Comparison of ENCODE assay signal across 8 mouse cellular contexts in the genomic region with DNA sequence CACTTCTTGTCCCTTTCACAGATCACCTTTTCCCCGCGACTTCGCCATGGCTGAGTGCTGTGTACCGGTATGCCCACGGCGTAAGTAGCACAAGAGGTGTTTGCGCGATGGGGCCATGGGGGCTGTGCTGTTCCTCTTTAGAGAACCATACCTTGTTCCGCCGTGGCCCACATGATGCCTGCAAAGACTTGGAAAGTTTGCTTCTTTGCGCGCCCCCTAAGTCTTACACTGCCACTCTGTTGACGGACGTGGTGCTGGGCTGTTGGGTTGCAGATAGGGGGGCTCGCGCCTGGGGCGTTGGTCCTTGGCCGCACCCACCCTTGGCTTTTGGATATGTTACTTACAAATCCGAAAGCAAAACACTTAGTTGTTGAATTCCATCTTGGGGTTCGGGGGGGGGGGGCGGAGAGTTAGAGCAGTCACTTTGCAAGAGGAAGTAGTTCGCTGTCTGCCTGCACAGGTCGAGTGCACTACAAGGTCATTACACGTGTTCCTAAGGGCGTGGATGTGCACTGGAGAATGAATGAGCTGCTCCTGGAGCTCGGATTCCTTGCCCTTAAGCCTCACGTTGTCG. TPM values are rescaled to one million over a fixed set of nuclear protein-coding genes. Genes with fewer than 3 reads are reported as not detected.
DNase-seq lines count a peak whose midpoint lies in the region; ATAC-seq and TF ChIP-seq lines count a peak whose summit lies in the region.

No protein-coding gene starts in this region.

- H3K9me3 ChIP-seq in kidney, embryonic 16.5 days (ENCODE audit: low read length), result no peaks in the 10 kb centered on the region
- no peaks in the 10 kb centered on the region for H3K9me3 ChIP-seq in midbrain, embryonic 14.5 days (ENCODE audit: control insufficient read depth, low read length)

- peak in 1 of 2 experiments; percentile 39 for DNase-seq in spleen, adult 2 months (ENCODE audit: low read depth in 1 of 2, low spot score in 2 of 2)
- no peak for DNase-seq in spleen, adult 12 weeks (ENCODE audit: low spot score)
- no peak for DNase-seq in midbrain, embryonic 14.5 days
- no peak for DNase-seq in right cerebral cortex, postnatal 25 days
- no peak for DNase-seq in gastrocnemius, postnatal 14 days
- no peak for DNase-seq in embryo, embryonic 10 days (ENCODE audit: low spot score)

- peak overlapping the region; percentile 85 for H3K4me2 ChIP-seq in kidney, embryonic 16.5 days (replicated peaks; ENCODE audit: low read depth, low read length)
- peak overlapping the region; percentile 87 for H3K4me2 ChIP-seq in midbrain, embryonic 14.5 days (ENCODE audit: low read length)

- intact Hi-C loops in gastrocnemius, postnatal 14 days (cut with DNase I; ENCODE audit: low total_unique reads), result no loop called here

- H3K27ac ChIP-seq in spleen, adult 2 months (ENCODE audit: insufficient read depth, low read length), result peak overlapping the region; percentile 95
- H3K27ac ChIP-seq in kidney, embryonic 16.5 days (ENCODE audit: low read length), result peak overlapping the region; percentile 99
- peak overlapping the region; percentile 96 for H3K27ac ChIP-seq in midbrain, embryonic 14.5 days (replicated peaks; ENCODE audit: low read depth, low read length)

- WGBS in spleen, adult 2 months, result 1% methylated on average over 28 of the region's 28 CpGs
- under 1% methylated on average over 28 of the region's 28 CpGs for WGBS in kidney, embryonic 16.5 days
- under 1% methylated on average over 28 of the region's 28 CpGs for WGBS in midbrain, embryonic 14.5 days

- TF ChIP-seq POLR2A in spleen, adult 2 months (IDR thresholded peaks at IDR 0.05; ENCODE audit: low read depth, low read length), result no peak

- peaks cover 14% of the 10 kb centered on the region for H3K36me3 ChIP-seq in spleen, adult 2 months (ENCODE audit: control insufficient read depth, insufficient read depth, low read length)
- H3K36me3 ChIP-seq in kidney, embryonic 16.5 days (ENCODE audit: insufficient read depth, low read length), result peaks cover 17% of the 10 kb centered on the region
- peaks cover 19% of the 10 kb centered on the region for H3K36me3 ChIP-seq in midbrain, embryonic 14.5 days (ENCODE audit: control insufficient read depth, insufficient read depth, low read length)

- H3K9ac ChIP-seq in kidney, embryonic 16.5 days (replicated peaks; ENCODE audit: low read length), result peak overlapping the region; percentile 88
- H3K9ac ChIP-seq in midbrain, embryonic 14.5 days (replicated peaks; ENCODE audit: low read length), result peak overlapping the region; percentile 94

- no peak for TF ChIP-seq CTCF in spleen, adult 2 months (IDR thresholded peaks at IDR 0.05; ENCODE audit: extremely low read depth, insufficient read depth, insufficient read length, insufficient replicate concordance)

- H3K27me3 ChIP-seq in spleen, adult 2 months (ENCODE audit: control insufficient read depth, insufficient read depth, low read length), result no peaks in the 10 kb centered on the region
- H3K27me3 ChIP-seq in kidney, embryonic 16.5 days (ENCODE audit: insufficient read depth, low read length), result no peaks in the 10 kb centered on the region
- no peaks in the 10 kb centered on the region for H3K27me3 ChIP-seq in midbrain, embryonic 14.5 days (ENCODE audit: control insufficient read depth, insufficient read depth, low read length)

- 0 out of 2 replicates have a peak, but pooled peaks have one; percentile 35 for ATAC-seq in erythroblast, adult 5-6 weeks (replicated peaks; ENCODE audit: low FRiP score, poor library complexity, severe bottlenecking)
- ATAC-seq in kidney, embryonic 16.5 days (ENCODE audit: low FRiP score, low TSS enrichment), result no peak
- no peak for ATAC-seq in midbrain, embryonic 14.5 days (ENCODE audit: low FRiP score, low TSS enrichment)

- H3K4me1 ChIP-seq in spleen, adult 2 months (ENCODE audit: control insufficient read depth, insufficient read depth, insufficient read length), result peaks cover 10% of the 10 kb centered on the region
- H3K4me1 ChIP-seq in kidney, embryonic 16.5 days (ENCODE audit: insufficient read depth, low read length), result peaks cover 36% of the 10 kb centered on the region
- H3K4me1 ChIP-seq in midbrain, embryonic 14.5 days (ENCODE audit: control insufficient read depth, insufficient read depth, low read length), result peaks cover 16% of the 10 kb centered on the region; the same call in 1 of the 2 replicates

- peak overlapping the region; percentile 96 for H3K4me3 ChIP-seq in spleen, adult 2 months (ENCODE audit: extremely low read depth, insufficient read depth, insufficient read length)
- H3K4me3 ChIP-seq in kidney, embryonic 16.5 days (ENCODE audit: low read length), result peak overlapping the region; percentile 96
- H3K4me3 ChIP-seq in midbrain, embryonic 14.5 days (replicated peaks; ENCODE audit: low read depth, low read length), result peak overlapping the region; percentile 90

RNA-seq across cellular contexts. Expression of a gene that starts 6.9 kb away (rescaled TPM):
- 59.8 and 66.8 TPM in 2 replicates for polyA plus RNA-seq in spleen, adult 2 months (2012; rRNA removed)
- total RNA-seq in erythroblast, adult 5-6 weeks (2015; ENCODE audit: low replicate concordance), result 85.7 and 89.7 TPM in 2 replicates
- 72.2 and 93.7 TPM in 2 replicates for total RNA-seq in erythroblast, adult 5-6 weeks (2017; ENCODE audit: low replicate concordance)
- 344 and 350 TPM in 2 replicates for polyA plus RNA-seq in kidney, embryonic 16.5 days (2015; fragmentation: Nextera tagmentation; extraction: Ambion mirVana)
- polyA plus RNA-seq in midbrain, embryonic 14.5 days (2014; fragmentation: Nextera tagmentation; extraction: Ambion mirVana), result 266 and 297 TPM in 2 replicates
- 100 to 1,000 TPM; 298 to 320 TPM for total RNA-seq in gastrocnemius, postnatal 14 days (2021)

RNA-seq across cellular contexts. Expression of a gene that starts 16.9 kb away (rescaled TPM):
- 17.9 and 19.4 TPM in 2 replicates for polyA plus RNA-seq in spleen, adult 2 months (2012; rRNA removed)
- 2.5 and 9.6 TPM in 2 replicates for total RNA-seq in erythroblast, adult 5-6 weeks (2015; ENCODE audit: low replicate concordance)
- 4.0 and 4.5 TPM in 2 replicates for total RNA-seq in erythroblast, adult 5-6 weeks (2017; ENCODE audit: low replicate concordance)
- polyA plus RNA-seq in kidney, embryonic 16.5 days (2015; fragmentation: Nextera tagmentation; extraction: Ambion mirVana), result 30.8 and 36.2 TPM in 2 replicates
- 38.8 and 55.7 TPM in 2 replicates for polyA plus RNA-seq in midbrain, embryonic 14.5 days (2014; fragmentation: Nextera tagmentation; extraction: Ambion mirVana)
- 1 to 10 TPM; 6.1 to 9.7 TPM for total RNA-seq in gastrocnemius, postnatal 14 days (2021)
